11 mouse cellular contexts compared by ENCODE assay signal in genomic region chr11:95841498-95841830, GRCm38 (mm10). TPM values are rescaled to one million over a fixed set of nuclear protein-coding genes. Genes with fewer than 3 reads are reported as not detected.
DNase-seq lines count a peak whose midpoint lies in the region; ATAC-seq and TF ChIP-seq lines count a peak whose summit lies in the region.
"Had no signal": no experiment of that assay in that cellular context is flagged by ENCODE, and none has a peak within 500 bp of the region (broad histone marks: within the 10 kb centered on the region; RNA-seq: fewer than 3 reads in every experiment).

No protein-coding gene starts in this region.

- no peak for TF ChIP-seq CTCF in hindbrain, postnatal 0 days (IDR thresholded peaks at IDR 0.05; ENCODE audit: low read depth)
- no peak for TF ChIP-seq CTCF in cerebellum, adult 2 months (IDR thresholded peaks at IDR 0.05; ENCODE audit: borderline replicate concordance, insufficient read depth, low read depth, low read length)

- H3K27ac ChIP-seq in hindbrain, embryonic 14.5 days, result no peak overlapping the region
- H3K27ac ChIP-seq in hindbrain, postnatal 0 days, result no peak overlapping the region
- 0 out of 2 replicates have a peak overlapping the region, but pooled peaks have one; percentile 1 for H3K27ac ChIP-seq in limb, embryonic 12.5 days
- H3K27ac ChIP-seq in cerebellum, adult 2 months (ENCODE audit: insufficient read depth, low read length), result no peak overlapping the region
- H3K27ac ChIP-seq: left cerebral cortex, adult 2 months had no signal

- DNase-seq in hindbrain, embryonic 14.5 days (ENCODE audit: low spot score), result no peak
- DNase-seq in hindbrain, postnatal 0 days (ENCODE audit: low spot score), result no peak
- peak; percentile 44 for DNase-seq in thymus, postnatal 14 days
- no peak for DNase-seq in thymus, adult 18-20 months
- DNase-seq in thymus, postnatal 36 days, result peak; percentile 45 to 47
- no peak for DNase-seq in cerebellum, adult 2 months
- no peak for DNase-seq in adrenal gland, adult 8-10 months
- DNase-seq: cerebellum, adult 11-12 months had no signal

- H3K27me3 ChIP-seq in hindbrain, embryonic 14.5 days (ENCODE audit: control insufficient read depth, insufficient read depth, low read length), result peaks cover 8% of the 10 kb centered on the region
- H3K27me3 ChIP-seq in hindbrain, postnatal 0 days (ENCODE audit: insufficient read depth, low read length), result no peaks in the 10 kb centered on the region
- H3K27me3 ChIP-seq in limb, embryonic 12.5 days, result peaks cover 46% of the 10 kb centered on the region
- no peaks in the 10 kb centered on the region for H3K27me3 ChIP-seq in cerebellum, adult 2 months (ENCODE audit: control insufficient read depth, insufficient read depth, low read length)
- H3K27me3 ChIP-seq: Patski had no signal

- no peak overlapping the region; the same call in 1 of the 2 replicates for H3K4me3 ChIP-seq in hindbrain, embryonic 14.5 days (replicated peaks; ENCODE audit: low read length)
- no peak overlapping the region for H3K4me3 ChIP-seq in hindbrain, postnatal 0 days (ENCODE audit: low read length)
- H3K4me3 ChIP-seq in limb, embryonic 12.5 days (replicated peaks), result peak overlapping the region; percentile 17; the same call in 1 of the 2 replicates
- no peak overlapping the region for H3K4me3 ChIP-seq in cerebellum, adult 2 months (replicated peaks; ENCODE audit: insufficient read depth, low read depth, low read length)

- no peak for TF ChIP-seq POLR2A in cerebellum, adult 2 months (IDR thresholded peaks at IDR 0.05; ENCODE audit: borderline replicate concordance, insufficient read depth, low read length)

- H3K9me3 ChIP-seq in hindbrain, embryonic 14.5 days (ENCODE audit: control insufficient read depth, low read length), result no peaks in the 10 kb centered on the region
- H3K9me3 ChIP-seq in hindbrain, postnatal 0 days (ENCODE audit: low read length), result no peaks in the 10 kb centered on the region
- H3K9me3 ChIP-seq in limb, embryonic 12.5 days, result no peaks in the 10 kb centered on the region

- peak overlapping the region; percentile 15; the same call in 1 of the 2 replicates for H3K4me2 ChIP-seq in hindbrain, embryonic 14.5 days (replicated peaks)
- H3K4me2 ChIP-seq in hindbrain, postnatal 0 days (ENCODE audit: low read depth, low read length), result no peak overlapping the region
- peak overlapping the region; percentile 44 for H3K4me2 ChIP-seq in limb, embryonic 12.5 days

- no peak overlapping the region for H3K9ac ChIP-seq in hindbrain, embryonic 14.5 days
- H3K9ac ChIP-seq in hindbrain, postnatal 0 days (replicated peaks; ENCODE audit: low read length), result no peak overlapping the region
- 0 out of 2 replicates have a peak overlapping the region, but pooled peaks have one; percentile 4 for H3K9ac ChIP-seq in limb, embryonic 12.5 days (replicated peaks)

- no peaks in the 10 kb centered on the region for H3K36me3 ChIP-seq in hindbrain, embryonic 14.5 days (replicated peaks; ENCODE audit: control insufficient read depth, insufficient read depth)
- H3K36me3 ChIP-seq in hindbrain, postnatal 0 days (ENCODE audit: insufficient read depth, low read length), result no peaks in the 10 kb centered on the region
- no peaks in the 10 kb centered on the region for H3K36me3 ChIP-seq in limb, embryonic 12.5 days

- 60% methylated on average over 10 of the region's 10 CpGs for WGBS in hindbrain, embryonic 14.5 days
- 62% methylated on average over 10 of the region's 10 CpGs for WGBS in hindbrain, postnatal 0 days
- 65% methylated on average over 10 of the region's 10 CpGs for WGBS in limb, embryonic 12.5 days
- 71% methylated on average over 10 of the region's 10 CpGs for WGBS in cerebellum, adult 2 months

- no peak for ATAC-seq in hindbrain, embryonic 14.5 days (ENCODE audit: low FRiP score)
- no peak for ATAC-seq in hindbrain, postnatal 0 days
- no peak for ATAC-seq in limb, embryonic 12.5 days (ENCODE audit: insufficient number of reproducible peaks, insufficient read depth, low FRiP score, low TSS enrichment, low read depth)
- ATAC-seq: Patski had no signal

- no peaks in the 10 kb centered on the region for H3K4me1 ChIP-seq in hindbrain, embryonic 14.5 days (replicated peaks; ENCODE audit: control insufficient read depth, insufficient read depth, low read length)
- H3K4me1 ChIP-seq in hindbrain, postnatal 0 days (ENCODE audit: insufficient read depth, low read length), result peaks cover 3% of the 10 kb centered on the region; the same call in 1 of the 2 replicates
- H3K4me1 ChIP-seq in limb, embryonic 12.5 days (replicated peaks), result peaks cover 23% of the 10 kb centered on the region
- peaks cover 11% of the 10 kb centered on the region for H3K4me1 ChIP-seq in cerebellum, adult 2 months (ENCODE audit: control insufficient read depth, insufficient read depth, low read length)

RNA-seq across cellular contexts. Expression of gene Abi3, which starts 0.8 kb away (rescaled TPM):
- polyA plus RNA-seq in hindbrain, embryonic 14.5 days (2014; fragmentation: Nextera tagmentation; extraction: Ambion mirVana), result 1.6 and 1.9 TPM in 2 replicates
- total RNA-seq in hindbrain, postnatal 0 days (2014; rRNA removed), result 1.9 and 3.2 TPM in 2 replicates
- polyA plus RNA-seq in hindbrain, postnatal 0 days (2015; fragmentation: Nextera tagmentation; extraction: Ambion mirVana), result 1.6 and 3.1 TPM in 2 replicates
- 3.8 and 4.5 TPM in 2 replicates for polyA plus RNA-seq in limb, embryonic 12.5 days (2016; fragmentation: Nextera tagmentation; extraction: Ambion mirVana)
- 3.2 and 3.9 TPM in 2 replicates for polyA plus RNA-seq in cerebellum, adult 2 months (2012; rRNA removed)
- total RNA-seq in adrenal gland, adult 8-10 months (2022), result 10 to 100 TPM in 3 of 4 experiments, 1 to 10 TPM in 1; 8.9 to 14.3 (median 12.2) TPM
- polyA plus RNA-seq: Patski had no signal

RNA-seq across cellular contexts. Expression of gene Gngt2, which starts 4.4 kb away (rescaled TPM):
- 2.4 and 2.7 TPM in 2 replicates for polyA plus RNA-seq in hindbrain, embryonic 14.5 days (2014; fragmentation: Nextera tagmentation; extraction: Ambion mirVana)
- total RNA-seq in hindbrain, postnatal 0 days (2014; rRNA removed), result 0.63 TPM in 1 of 2 replicates, not detected in the other
- 2.9 and 3.9 TPM in 2 replicates for polyA plus RNA-seq in hindbrain, postnatal 0 days (2015; fragmentation: Nextera tagmentation; extraction: Ambion mirVana)
- polyA plus RNA-seq in limb, embryonic 12.5 days (2016; fragmentation: Nextera tagmentation; extraction: Ambion mirVana), result 10.1 and 10.2 TPM in 2 replicates
- 3.5 and 5.4 TPM in 2 replicates for polyA plus RNA-seq in cerebellum, adult 2 months (2012; rRNA removed)
- 10 to 100 TPM; 14.7 to 19.0 (median 17.1) TPM for total RNA-seq in adrenal gland, adult 8-10 months (2022)
- polyA plus RNA-seq: Patski had no signal

RNA-seq across cellular contexts. Expression of gene Phospho1, which starts 17.2 kb away (rescaled TPM):
- polyA plus RNA-seq in hindbrain, embryonic 14.5 days (2014; fragmentation: Nextera tagmentation; extraction: Ambion mirVana), result 0.37 and 0.69 TPM in 2 replicates
- 5.2 and 6.3 TPM in 2 replicates for total RNA-seq in hindbrain, postnatal 0 days (2014; rRNA removed)
- 0.59 TPM in 1 of 2 replicates, not detected in the other for polyA plus RNA-seq in hindbrain, postnatal 0 days (2015; fragmentation: Nextera tagmentation; extraction: Ambion mirVana)
- not detected in 2 replicates for polyA plus RNA-seq in limb, embryonic 12.5 days (2016; fragmentation: Nextera tagmentation; extraction: Ambion mirVana)
- polyA plus RNA-seq in cerebellum, adult 2 months (2012; rRNA removed), result 110 and 122 TPM in 2 replicates
- 100 to 1,000 TPM in 2 of 4 experiments, 10 to 100 TPM in 2; 61.9 to 148 (median 104) TPM for total RNA-seq in adrenal gland, adult 8-10 months (2022)

Comparison
In these comparisons a context has a peak if more than half of its experiments do, and no peak if none do; other contexts are left out.
1. DNase-seq: peak in thymus, postnatal 14 days (single experiment) and thymus, postnatal 36 days (2 of 2); none in hindbrain, embryonic 14.5 days (single experiment), hindbrain, postnatal 0 days (single experiment), thymus, adult 18-20 months (0 of 2), cerebellum, adult 2 months (0 of 2) and adrenal gland, adult 8-10 months (single experiment).
2. RNA of gene Phospho1, which starts 17.2 kb away (polyA plus RNA-seq): 110 to 122 TPM in cerebellum, adult 2 months; 0.59 TPM in hindbrain, postnatal 0 days, 0.37 to 0.69 TPM in hindbrain, embryonic 14.5 days and not detected in limb, embryonic 12.5 days; every median in the first group is over 10 times any median in the second.